Mouse (Mus musculus) liver, postnatal 0 days (tissue): Measurements from ENCODE around the gene Btbd18. TPM values are rescaled to one million over a fixed set of nuclear protein-coding genes. Genes with fewer than 3 reads are reported as not detected.

Experiments
- ATAC-seq: fragments of 200-750 bp; cut with Nextera tagmentation; 2 replicates; pipeline ENCODE4 v1.8.0; 2017; ENCODE audit warnings: mild to moderate bottlenecking, moderate library complexity
- DNase-seq: peaks from one replicate; pipeline ENCODE4 v3.0.0-alpha.2; 2016
- H3K27ac ChIP-seq: fragments of 300-500 bp; sonication (generic); 2 replicates; pipeline ENCODE4 v1.5.1; 2014; ENCODE audit warnings: antibody characterized with exemption, moderate library complexity, mild to moderate bottlenecking, low read depth
- H3K27me3 ChIP-seq: fragments of 300-500 bp; sonication (generic); 2 replicates; pipeline ENCODE4 v1.6.1; 2014; ENCODE audit warnings: low read length, control low read depth, mixed read lengths; ENCODE audit not compliant: insufficient read depth
- H3K36me3 ChIP-seq: fragments of 300-500 bp; sonication (generic); replicated peaks from 2 replicates; pipeline ENCODE4 v1.6.1; 2014; ENCODE audit warnings: mild to moderate bottlenecking, control low read depth, low read length, moderate library complexity, mixed read lengths; ENCODE audit not compliant: insufficient read depth
- H3K4me1 ChIP-seq: fragments of 300-500 bp; sonication (generic); 2 replicates; pipeline ENCODE4 v1.6.1; 2014; ENCODE audit warnings: antibody characterized with exemption, mild to moderate bottlenecking, control low read depth; ENCODE audit not compliant: insufficient read depth
- H3K4me2 ChIP-seq: fragments of 300-500 bp; sonication (generic); 2 replicates; pipeline ENCODE4 v1.6.1; 2014; ENCODE audit warnings: low read depth, mild to moderate bottlenecking, low read length, moderate library complexity, mixed read lengths
- H3K4me3 ChIP-seq: fragments of 300-500 bp; sonication (generic); 2 replicates; pipeline ENCODE4 v1.5.1; 2014; ENCODE audit warnings: low read depth, low read length
- H3K9ac ChIP-seq: fragments of 300-500 bp; sonication (generic); replicated peaks from 2 replicates; pipeline ENCODE4 v1.6.1; 2014; ENCODE audit warnings: mild to moderate bottlenecking, moderate library complexity
- H3K9me3 ChIP-seq: fragments of 300-500 bp; sonication (generic); 2 replicates; pipeline ENCODE4 v1.6.1; 2016; ENCODE audit warnings: mild to moderate bottlenecking, control low read depth, low read length, mixed read lengths
- CTCF ChIP-seq: sonication (generic); IDR thresholded peaks from 2 replicates; pipeline ENCODE4 v1.5.1; 2016; ENCODE audit warnings: antibody characterized with exemption, low read depth
- EP300 ChIP-seq: IDR thresholded peaks from 2 replicates; pipeline ENCODE4 v1.6.1; 2016; ENCODE audit warnings: antibody characterized with exemption, low read depth, mild to moderate bottlenecking
- WGBS: fragments of 180-500 bp; shearing (Covaris S2); extraction: QIAGEN DNeasy Blood & Tissue Kit; methylation state at CpG from one replicate; pipeline ENCODE4 v1.1.7; 2014; ENCODE audit not compliant: insufficient replicate concordance; 5-methylcytosine and 5-hydroxymethylcytosine counted together
- polyA plus RNA-seq: library from polyadenylated mRNA; unstranded; fragments of >200 nt; fragmentation: Nextera tagmentation; extraction: Ambion mirVana; gene quantifications from 2 replicates; pipeline ENCODE4 v1.2.1, GENCODE M21; 2015

Gene Btbd18
- polyA plus RNA-seq, 1 experiment from 2014 or later = not detected

GRCm38 (mm10) chr2:84679016-84679415 lies 20.1 kb downstream of the Btbd18 start, which contains the start of gene Tmx2:
Tmx2 (minus strand) TSS chr2:84679140.
- Histone ChIP-seq H3K27me3 (no peaks in the 10 kb centered on the region), H3K9me3 (no peaks in the 10 kb centered on the region), H3K4me1 (peaks cover 22% of the 10 kb centered on the region), H3K9ac (peak within 1 kb of the TSS; percentile 87), H3K27ac (peak within 1 kb of the TSS; percentile 83), H3K4me3 (peak within 1 kb of the TSS; percentile 88), H3K4me2 (peak within 1 kb of the TSS; percentile 75), H3K36me3 (peaks cover 22% of the 10 kb centered on the region)
- DNase-seq (peak; percentile 16), ATAC-seq (no peak)
- WGBS = 13% methylated on average over 8 of the region's 8 CpGs
- TF ChIP-seq EP300 = no peak
- no peak for TF ChIP-seq CTCF

- 0 out of 2 replicates have a peak, but pooled peaks have one; percentile 8 for ATAC-seq
- peak; percentile 20 for DNase-seq
- peaks cover 26% of the 10 kb centered on the region for H3K36me3 ChIP-seq
- H3K9me3 ChIP-seq = no peaks in the 10 kb centered on the region
- peaks cover 9% of the 10 kb centered on the region for H3K4me1 ChIP-seq
- H3K27me3 ChIP-seq = no peaks in the 10 kb centered on the region
- H3K4me2 ChIP-seq = peak overlapping the region; percentile 57
- peak overlapping the region; percentile 40 for H3K9ac ChIP-seq
- peak overlapping the region; percentile 94 for H3K27ac ChIP-seq
- peak overlapping the region; percentile 14; the same call in 1 of the 2 replicates for H3K4me3 ChIP-seq
- 42% methylated on average over 6 of the region's 6 CpGs for WGBS
- no peak for TF ChIP-seq CTCF
- TF ChIP-seq EP300 = peak; percentile 87
Measured at GRCm38 (mm10) chr2:84682605-84683183, 23.8 kb downstream of the Btbd18 start.

GRCm38 (mm10) chr2:84688080-84688844 lies 29.4 kb downstream of the Btbd18 start:
- 69% methylated on average over 2 of the region's 2 CpGs for WGBS
- Histone ChIP-seq H3K4me2 (no peak overlapping the region), H3K27ac (no peak overlapping the region), H3K9me3 (no peaks in the 10 kb centered on the region), H3K4me1 (0 out of 2 replicates have a peak, but pooled peaks cover 3% of the 10 kb centered on the region), H3K27me3 (no peaks in the 10 kb centered on the region), H3K36me3 (peaks cover 73% of the 10 kb centered on the region), H3K9ac (no peak overlapping the region), H3K4me3 (no peak overlapping the region)
- no peak for ATAC-seq
- TF ChIP-seq CTCF (no peak), EP300 (0 out of 2 replicates have a peak, but pooled peaks have one; percentile 29)
- no peak for DNase-seq

- no peak for ATAC-seq
- Histone ChIP-seq H3K36me3 (peaks cover 84% of the 10 kb centered on the region), H3K9ac (no peak overlapping the region)
Measured at GRCm38 (mm10) chr2:84690050-84690449, 31.2 kb downstream of the Btbd18 start.

GRCm38 (mm10) chr2:84695007-84695695 lies 36.3 kb downstream of the Btbd18 start:
- no peak overlapping the region for H3K4me2 ChIP-seq
- no peaks in the 10 kb centered on the region for H3K27me3 ChIP-seq
- H3K9me3 ChIP-seq = no peaks in the 10 kb centered on the region
- no peak for ATAC-seq
- TF ChIP-seq EP300 (no peak), CTCF (no peak)
- no peak overlapping the region for H3K27ac ChIP-seq
- no peaks in the 10 kb centered on the region for H3K4me1 ChIP-seq
- DNase-seq = no peak
- WGBS = 86% methylated on average over 5 of the region's 5 CpGs
- H3K9ac ChIP-seq = no peak overlapping the region
- H3K36me3 ChIP-seq = peaks cover 65% of the 10 kb centered on the region
- no peak overlapping the region for H3K4me3 ChIP-seq

More at GRCm38 (mm10) chr2:84690050-84690449, 31.2 kb downstream of the Btbd18 start:
- 88% methylated on average over 12 of the region's 12 CpGs for WGBS
- TF ChIP-seq EP300 = no peak
- no peak for TF ChIP-seq CTCF
- no peak overlapping the region for H3K4me3 ChIP-seq
- DNase-seq = no peak
- H3K27me3 ChIP-seq = no peaks in the 10 kb centered on the region
- H3K9me3 ChIP-seq = no peaks in the 10 kb centered on the region
- no peak overlapping the region for H3K27ac ChIP-seq
- no peaks in the 10 kb centered on the region for H3K4me1 ChIP-seq
- no peak overlapping the region for H3K4me2 ChIP-seq

GRCm38 (mm10) chr2:84703497-84703896 lies 44.6 kb downstream of the Btbd18 start:
- H3K4me3 ChIP-seq = no peak overlapping the region
- TF ChIP-seq EP300 = no peak
- TF ChIP-seq CTCF = no peak
- H3K27me3 ChIP-seq = no peaks in the 10 kb centered on the region
- peaks cover 58% of the 10 kb centered on the region for H3K36me3 ChIP-seq
- DNase-seq (no peak), ATAC-seq (no peak)
- H3K9ac ChIP-seq = no peak overlapping the region
- no peak overlapping the region for H3K27ac ChIP-seq
- WGBS = 82% methylated on average over 1 of the region's 1 CpGs
- no peak overlapping the region for H3K4me2 ChIP-seq
- no peaks in the 10 kb centered on the region for H3K9me3 ChIP-seq
- H3K4me1 ChIP-seq = peaks cover 12% of the 10 kb centered on the region
